Mouse (Mus musculus) cerebellum, adult 2 months (tissue): ENCODE measurements around the gene Nbeal2. TPM values are rescaled to one million over a fixed set of nuclear protein-coding genes. Genes with fewer than 3 reads are reported as not detected.
A peak's percentile ranks its signal among the peaks of the same experiment; 100 is the strongest.

Source experiments
- DNase-seq, 2 experiments: peaks; one replicate each; pipeline ENCODE4 v3.0.0; 2021
- H3K27ac ChIP-seq: fragments of 200-500 bp; 2 replicates; pipeline ENCODE4 v1.5.1; 2012; ENCODE audit warnings: low read length, control low read depth, inconsistent platforms; ENCODE audit not compliant: insufficient read depth
- H3K27me3 ChIP-seq: fragments of 200-500 bp; 2 replicates; pipeline ENCODE4 v1.6.1; 2012; ENCODE audit warnings: inconsistent platforms, mild to moderate bottlenecking, low read length, moderate library complexity; ENCODE audit not compliant: control insufficient read depth, insufficient read depth
- H3K4me1 ChIP-seq: fragments of 200-500 bp; 2 replicates; pipeline ENCODE4 v1.6.1; 2011; ENCODE audit warnings: low read length; ENCODE audit not compliant: control insufficient read depth, insufficient read depth
- H3K4me3 ChIP-seq: fragments of 200-500 bp; replicated peaks from 2 replicates; pipeline ENCODE3; 2011; ENCODE audit warnings: mild to moderate bottlenecking, low read depth, low read length, control low read depth; ENCODE audit not compliant: insufficient read depth
- CTCF ChIP-seq: fragments of 200-500 bp; IDR thresholded peaks from 2 replicates; pipeline ENCODE4 v1.5.1; 2011; ENCODE audit warnings: low read depth, mild to moderate bottlenecking, control low read depth, low read length, moderate library complexity, borderline replicate concordance; ENCODE audit not compliant: insufficient read depth
- POLR2A ChIP-seq: fragments of 200-500 bp; IDR thresholded peaks from 2 replicates; pipeline ENCODE4 v1.6.1; 2011; ENCODE audit warnings: low read length, control low read depth, borderline replicate concordance; ENCODE audit not compliant: insufficient read depth
- WGBS: fragments of 180-500 bp; shearing (Covaris S2); methylation state at CpG from one replicate; pipeline ENCODE4 v1.1.7; 2018; 5-methylcytosine and 5-hydroxymethylcytosine counted together
- polyA plus RNA-seq: library from polyadenylated mRNA; depleted of rRNA; stranded (reverse); fragments of >200 nt; gene quantifications from 2 replicates; pipeline ENCODE4 v1.2.3, GENCODE M21; 2012

The Nbeal2 gene
- polyA plus RNA-seq, 1 experiment, result 16.8 TPM

DNA sequence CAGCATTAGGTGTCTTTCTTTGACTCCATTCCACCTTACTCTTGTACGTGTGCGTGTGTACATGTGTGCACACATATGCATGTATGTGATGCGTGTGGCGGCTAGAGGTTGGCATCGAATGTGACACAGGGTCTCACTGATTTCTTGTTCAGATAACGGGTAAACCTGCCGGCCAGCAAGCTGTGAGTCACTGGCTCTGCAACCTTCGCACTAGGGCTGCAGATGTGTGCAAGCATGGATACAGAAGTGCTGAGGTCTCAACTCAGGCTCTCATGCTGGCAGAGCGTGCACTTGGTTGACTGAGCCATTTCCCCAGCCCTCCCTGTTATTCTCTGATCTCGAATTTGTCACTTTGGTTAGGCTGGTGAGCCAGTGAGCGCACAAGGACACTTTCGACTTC, 5.6 kb upstream of the Nbeal2 start:
- H3K27me3 ChIP-seq, result no peaks in the 10 kb centered on the region
- 91% methylated on average over 12 of the region's 12 CpGs for WGBS
- DNase-seq, result no peak
- no peak for TF ChIP-seq CTCF
- no peak for TF ChIP-seq POLR2A
- peaks cover 31% of the 10 kb centered on the region for H3K4me1 ChIP-seq
- no peak overlapping the region for H3K27ac ChIP-seq
- H3K4me3 ChIP-seq, result no peak overlapping the region

DNA sequence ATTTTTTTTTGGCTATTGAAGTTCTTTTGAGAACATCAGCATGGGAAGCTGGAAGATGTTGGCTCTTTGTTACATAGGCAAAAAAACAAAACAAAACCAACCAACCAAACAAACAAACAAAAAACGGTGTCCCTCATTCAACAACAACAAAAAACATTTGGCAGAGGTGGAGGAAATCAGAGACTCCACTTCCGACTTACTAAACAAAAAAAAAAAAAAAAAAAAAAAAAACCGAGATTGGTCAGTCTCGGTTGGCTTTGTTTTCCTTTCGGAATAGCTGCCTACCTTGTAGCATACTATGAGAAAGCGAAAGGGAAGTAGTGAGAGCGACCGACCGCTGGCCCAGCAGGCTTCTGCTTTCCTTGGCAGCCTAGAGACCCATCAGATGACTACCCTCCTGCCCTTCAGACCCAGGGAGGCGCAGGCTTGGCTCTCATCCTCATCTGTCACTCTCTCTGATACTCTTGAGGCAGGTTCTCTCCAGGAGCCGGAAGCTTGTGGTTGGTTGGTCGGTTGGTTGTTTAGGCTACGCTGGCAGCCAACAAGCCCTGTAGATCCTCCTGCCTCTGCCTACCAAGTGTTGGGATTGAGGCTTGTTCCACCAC, 3.6 kb upstream of the Nbeal2 start:
- DNase-seq, result peak; percentile 55 to 61
- TF ChIP-seq CTCF (no peak), POLR2A (no peak)
- Histone ChIP-seq H3K27me3 (no peaks in the 10 kb centered on the region), H3K4me3 (peak overlapping the region; percentile 71), H3K27ac (peak overlapping the region; percentile 90), H3K4me1 (peaks cover 36% of the 10 kb centered on the region)
- 24% methylated on average over 13 of the region's 13 CpGs for WGBS

DNA sequence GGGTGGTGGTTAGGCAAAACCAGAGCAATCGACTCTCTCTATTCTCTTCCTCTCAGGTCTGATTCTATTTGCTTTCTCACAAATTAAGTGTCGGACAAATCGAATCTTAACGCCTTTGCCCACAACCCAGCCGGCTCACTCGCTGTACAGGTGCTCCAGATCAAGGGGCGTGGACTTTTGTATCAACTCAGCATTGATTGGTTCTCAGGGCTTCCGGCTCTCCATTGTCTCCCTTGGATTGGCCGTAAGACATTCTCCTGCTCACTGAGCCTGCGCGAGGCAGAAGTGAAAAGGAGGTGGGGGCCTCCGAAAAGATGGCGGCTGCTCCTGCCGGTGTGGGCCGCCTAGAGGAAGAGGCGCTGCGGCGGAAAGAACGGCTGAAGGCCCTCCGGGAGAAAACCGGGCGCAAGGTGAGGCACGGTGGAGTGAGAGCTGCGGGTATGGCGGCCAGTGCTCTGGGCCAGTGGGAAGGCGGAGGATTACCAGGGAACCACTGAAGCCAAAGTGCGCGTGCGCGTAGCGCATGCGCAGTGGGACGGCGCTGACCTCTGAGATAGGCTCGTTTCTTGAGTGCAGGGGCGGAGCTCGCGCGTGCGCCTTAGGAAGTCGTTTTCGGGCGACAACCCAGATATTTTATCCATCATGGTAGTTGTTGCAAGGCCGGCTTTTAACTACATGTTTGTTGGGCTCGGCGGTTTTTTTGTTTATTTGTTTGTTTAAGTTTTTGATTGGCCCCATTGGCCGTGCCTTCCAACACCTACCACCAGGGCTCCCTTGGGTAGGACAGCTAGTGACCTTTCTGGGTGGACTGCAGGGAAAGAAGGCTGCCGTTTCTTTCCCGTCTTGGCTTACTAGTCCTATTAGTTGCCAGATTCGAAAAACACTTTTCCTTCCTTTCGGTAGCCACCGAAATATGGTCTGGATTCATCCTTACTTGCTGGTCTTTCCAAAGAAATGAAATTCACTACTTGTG, 2.6 kb upstream of the Nbeal2 start, which contains the start of gene Ccdc12:
Ccdc12 (plus strand) TSS at position 255 of the 973 bp plus-strand sequence.
- Histone ChIP-seq H3K4me3 (peak within 1 kb of the TSS; percentile 71), H3K27me3 (no peaks in the 10 kb centered on the region), H3K4me1 (peaks cover 32% of the 10 kb centered on the region), H3K27ac (peak within 1 kb of the TSS; percentile 90)
- peak; percentile 98 to 99 for DNase-seq
- WGBS, result under 1% methylated on average over 52 of the region's 52 CpGs
- TF ChIP-seq POLR2A (peak; percentile 77; the same call in 1 of the 2 replicates), CTCF (peak; percentile 22; the same call in 1 of the 2 replicates)

GRCm38 (mm10) chr9:110655651-110656007, 1.7 kb upstream of the Nbeal2 start:
- Histone ChIP-seq H3K27me3 (no peaks in the 10 kb centered on the region), H3K4me3 (peak overlapping the region; percentile 71), H3K4me1 (peaks cover 23% of the 10 kb centered on the region), H3K27ac (peak overlapping the region; percentile 58)
- 72% methylated on average over 10 of the region's 10 CpGs for WGBS
- no peak for DNase-seq
- TF ChIP-seq POLR2A (no peak), CTCF (no peak)

- peaks cover 17% of the 10 kb centered on the region for H3K4me1 ChIP-seq
- DNase-seq, result no peak
- no peaks in the 10 kb centered on the region for H3K27me3 ChIP-seq
- 80% methylated on average over 19 of the region's 19 CpGs for WGBS
- H3K4me3 ChIP-seq, result peak overlapping the region; percentile 54
- H3K27ac ChIP-seq, result peak overlapping the region; percentile 17; the same call in 1 of the 2 replicates
- no peak for TF ChIP-seq CTCF
- TF ChIP-seq POLR2A, result no peak
These were observed 1.0 kb upstream of the Nbeal2 start for GRCm38 (mm10) chr9:110654726-110655650.

DNA sequence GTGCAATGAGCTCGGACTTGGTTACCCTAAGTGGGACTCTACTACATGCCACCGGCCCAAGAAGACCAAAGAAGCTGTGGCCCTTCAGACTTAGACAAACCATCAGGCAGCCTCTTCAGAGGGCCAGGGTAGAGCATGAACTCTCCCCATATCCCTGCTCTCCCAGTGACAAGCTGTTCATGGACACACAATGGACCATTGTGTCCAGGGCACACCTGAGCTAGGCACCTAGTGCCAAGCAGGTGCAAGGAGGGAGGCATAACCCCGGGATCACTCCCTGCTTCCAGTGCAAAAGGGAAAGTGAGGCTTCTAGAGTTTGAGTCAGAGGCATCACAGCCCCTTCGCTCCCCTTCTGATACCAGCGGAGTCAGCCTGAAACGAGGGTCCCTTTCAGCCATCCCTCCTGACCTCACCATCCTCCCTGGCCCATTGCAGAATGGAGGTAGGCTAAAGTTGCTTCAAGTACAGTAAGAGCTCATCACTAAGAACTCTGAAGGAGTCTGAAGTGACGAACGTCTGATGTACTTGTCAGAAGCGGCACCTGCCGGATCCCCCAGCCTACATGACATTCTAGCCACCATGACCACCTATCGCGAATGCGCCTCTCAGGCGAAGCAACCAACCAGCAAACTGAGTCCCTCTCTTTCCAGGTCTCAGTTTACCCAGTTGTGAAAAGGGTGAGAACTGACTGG, 852 bp downstream of the Nbeal2 start:
- H3K4me1 ChIP-seq, result peaks cover 17% of the 10 kb centered on the region

More for the DNA sequence above, 852 bp downstream of the Nbeal2 start:
- Histone ChIP-seq H3K4me3 (peak overlapping the region; percentile 54), H3K27me3 (no peaks in the 10 kb centered on the region), H3K27ac (no peak overlapping the region)
- WGBS, result 26% methylated on average over 14 of the region's 14 CpGs
- no peak for TF ChIP-seq CTCF
- no peak for TF ChIP-seq POLR2A
- no peak for DNase-seq
